Mouse (Mus musculus) urinary bladder, postnatal 4 days (tissue): ENCODE results near the gene Csrp1.

Source experiments
- DNase-seq, 2 experiments: peaks; one replicate each; pipeline ENCODE4 v3.0.0; 2021 to 2022; ENCODE audit warnings: low spot score in 2 of 2

Gene Csrp1

GRCm38 (mm10) chr1:135719983-135720382 is at the start of gene Csrp1:
TSS of gene Csrp1 (plus strand) at chr1:135720061.
- no peak for DNase-seq

- peak; percentile 83 to 85 for DNase-seq
These were observed 49.3 kb upstream of the Csrp1 start for GRCm38 (mm10) chr1:135670397-135671130.

GRCm38 (mm10) chr1:135671406-135671805 is 48.5 kb upstream of the Csrp1 start:
- no peak for DNase-seq

DNA sequence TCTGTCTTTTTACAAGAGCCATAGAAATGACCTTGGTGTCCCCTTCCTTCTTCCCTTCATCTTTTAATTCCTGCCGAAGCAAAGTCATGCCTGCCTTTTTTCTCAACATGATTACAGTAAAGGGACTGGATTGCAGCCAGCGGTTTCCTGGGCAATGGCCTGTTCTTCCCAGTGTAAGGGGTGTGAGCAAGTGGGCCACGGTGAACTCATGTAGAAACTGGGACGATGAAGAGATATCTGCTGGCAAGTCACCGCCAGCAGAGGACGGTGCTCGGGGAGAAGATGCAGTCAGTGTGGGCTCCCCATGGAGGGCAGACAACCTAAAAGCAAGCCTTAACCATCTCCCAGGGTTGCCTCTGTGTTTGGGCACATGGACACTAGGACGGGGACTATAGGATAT is 47.9 kb upstream of the Csrp1 start:
- DNase-seq, result no peak

DNA sequence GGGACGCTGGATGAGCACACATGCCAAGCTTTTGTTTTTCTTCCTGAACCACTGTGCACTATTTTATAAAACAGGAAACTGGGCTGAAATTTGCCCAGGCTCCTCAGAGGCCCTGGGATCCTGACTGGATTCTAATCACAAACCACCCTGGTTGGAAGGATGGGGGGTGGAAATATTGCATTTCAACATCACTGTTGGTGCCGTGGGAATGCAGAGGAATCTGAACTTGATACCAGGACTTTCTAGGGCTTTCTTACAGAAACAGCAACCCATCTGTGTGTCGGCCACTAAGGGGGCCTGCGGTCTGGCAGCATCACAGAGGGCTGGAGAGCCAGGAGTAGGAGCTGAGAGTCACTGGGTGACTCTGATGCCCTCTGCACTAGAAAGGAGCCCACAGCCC is 47.5 kb upstream of the Csrp1 start:
- no peak for DNase-seq

DNA sequence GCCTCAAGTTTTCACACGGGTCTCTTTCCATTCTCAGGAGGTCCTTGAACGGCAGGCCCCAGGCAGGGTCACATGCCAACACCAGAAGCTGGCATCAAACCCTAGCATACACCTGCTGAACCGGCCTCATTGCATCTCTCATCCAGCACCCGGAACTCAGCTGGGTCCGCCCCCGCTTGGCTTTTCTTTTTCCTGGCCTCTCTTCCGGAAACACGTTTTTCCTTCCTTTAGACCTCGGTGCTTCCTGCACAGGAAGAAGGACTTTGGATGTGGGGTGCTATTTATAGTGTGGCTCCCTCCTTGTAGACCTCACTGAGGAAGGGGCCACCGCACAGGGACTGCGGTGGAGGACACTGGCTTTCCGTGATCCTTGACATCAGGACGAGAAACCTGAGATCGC is 46.4 kb upstream of the Csrp1 start:
- no peak for DNase-seq

- DNase-seq, result no peak
These were observed 44.3 kb upstream of the Csrp1 start for GRCm38 (mm10) chr1:135675449-135676129.

DNA sequence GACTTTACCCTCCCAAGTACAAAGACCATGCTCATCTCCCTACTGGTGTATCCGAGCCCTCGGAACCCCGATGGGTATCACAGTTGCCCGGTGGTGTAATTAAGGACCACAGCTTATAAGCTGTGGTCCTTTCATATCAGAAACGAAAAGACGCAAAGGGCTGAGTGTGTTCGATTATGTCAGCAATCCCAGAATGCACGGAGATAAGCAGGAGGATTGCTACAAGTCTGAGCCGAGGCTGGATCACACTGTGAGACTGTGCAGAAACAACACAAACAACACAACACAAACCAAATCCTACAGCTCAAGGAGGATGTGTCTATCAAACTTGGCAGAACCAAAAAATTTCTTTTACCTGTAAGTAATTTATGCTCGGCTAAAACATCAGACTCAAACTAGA is 43.6 kb upstream of the Csrp1 start:
- DNase-seq, result no peak

- DNase-seq, result no peak
These were observed 42.8 kb upstream of the Csrp1 start for GRCm38 (mm10) chr1:135676938-135677682.

- no peak for DNase-seq
These were observed 41.7 kb upstream of the Csrp1 start for GRCm38 (mm10) chr1:135678145-135678544.

DNA sequence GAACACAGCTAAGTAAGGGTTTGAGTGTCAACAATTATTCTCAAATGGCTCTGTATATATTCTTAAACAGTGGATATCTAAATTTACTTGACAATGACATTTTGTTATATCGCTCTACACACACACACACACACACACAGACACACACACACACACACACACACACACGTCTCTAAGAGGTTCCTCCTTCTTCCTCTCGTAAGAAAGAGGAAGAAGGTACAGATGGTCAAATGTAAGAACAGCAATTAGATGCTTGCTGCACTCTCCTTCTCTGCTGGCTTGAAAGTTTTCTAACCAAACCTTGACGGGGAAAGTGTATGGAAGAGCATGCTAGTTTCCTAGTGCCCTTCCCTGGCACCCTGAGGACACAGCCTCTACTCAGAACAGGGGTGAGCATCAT is 39.1 kb upstream of the Csrp1 start:
- no peak for DNase-seq

- DNase-seq, result no peak
These were observed 38.7 kb upstream of the Csrp1 start for GRCm38 (mm10) chr1:135681122-135681521.

DNA sequence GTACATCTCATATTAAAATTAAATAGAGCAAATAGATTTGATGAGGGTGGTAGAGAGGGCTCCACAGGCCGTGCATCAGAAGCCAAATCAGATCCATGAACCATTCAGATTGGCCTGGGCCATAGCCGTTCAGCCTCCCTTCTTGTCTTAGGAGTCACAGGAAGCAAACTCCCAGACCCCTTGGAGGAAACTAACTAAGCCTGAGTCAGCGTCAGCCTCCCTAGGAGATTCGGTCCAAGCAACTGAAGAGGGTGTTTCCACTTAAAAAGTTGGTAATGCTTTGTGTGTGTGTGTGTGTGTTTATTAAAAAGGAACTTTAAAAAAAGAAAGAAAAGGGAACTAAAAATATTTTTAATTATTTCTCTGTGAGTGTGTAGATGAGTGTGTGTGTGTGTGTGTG is 35.0 kb upstream of the Csrp1 start:
- no peak for DNase-seq

DNA sequence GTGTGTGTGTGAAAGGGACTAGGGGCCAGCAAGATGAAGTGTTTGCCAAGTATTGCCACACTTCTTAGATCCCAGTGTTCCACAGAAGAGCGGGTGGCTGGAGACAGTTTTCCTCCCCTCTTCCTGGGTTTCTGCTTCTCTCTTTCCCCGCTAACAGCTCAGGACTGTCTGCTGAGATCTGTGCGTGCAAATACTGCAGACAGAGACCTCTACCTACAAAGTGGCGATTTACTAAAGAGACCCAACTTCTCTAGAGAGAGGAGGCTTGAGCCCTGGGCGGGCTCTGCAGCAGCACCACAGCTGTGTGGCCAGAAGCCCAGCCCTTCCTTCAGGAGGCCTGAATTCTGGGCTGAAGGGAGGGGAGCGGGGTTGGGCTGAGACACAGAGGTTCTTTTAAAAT is 34.5 kb upstream of the Csrp1 start:
- DNase-seq, result no peak

DNA sequence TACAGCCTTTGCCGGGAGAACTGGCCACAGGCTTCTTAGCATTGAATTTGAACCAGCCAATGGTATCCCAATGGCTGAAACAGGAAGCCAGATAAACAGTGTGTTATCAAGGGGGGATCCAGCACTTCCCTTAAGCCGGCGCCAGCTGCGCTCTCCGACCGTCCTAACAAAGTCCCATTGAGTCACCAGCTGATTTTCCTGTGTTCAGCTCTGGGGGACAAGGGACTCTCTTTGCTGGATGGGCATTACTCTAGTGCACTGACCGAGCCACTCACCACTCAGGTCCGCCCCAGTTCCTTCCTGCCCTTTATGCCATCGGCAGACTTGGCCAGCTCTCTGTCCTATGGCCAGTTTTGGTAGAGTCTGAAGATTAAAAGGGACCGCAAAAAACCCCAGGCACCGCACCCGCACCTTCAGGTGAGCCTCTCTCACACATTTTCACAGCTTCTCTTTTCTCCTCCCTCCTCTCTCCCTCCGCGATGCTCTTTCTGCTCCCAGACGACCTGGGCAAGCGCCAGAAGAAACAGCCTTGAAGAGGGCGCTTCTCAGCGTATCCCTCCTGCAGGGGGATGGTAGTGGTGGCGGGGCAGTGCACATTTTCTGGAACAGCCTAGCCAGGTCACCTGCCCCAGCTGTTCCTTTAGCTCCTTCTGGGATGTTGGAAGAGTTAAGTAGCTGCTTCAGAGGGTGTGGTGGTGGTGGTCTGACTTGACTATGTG is 32.9 kb upstream of the Csrp1 start:
- no peak for DNase-seq

DNA sequence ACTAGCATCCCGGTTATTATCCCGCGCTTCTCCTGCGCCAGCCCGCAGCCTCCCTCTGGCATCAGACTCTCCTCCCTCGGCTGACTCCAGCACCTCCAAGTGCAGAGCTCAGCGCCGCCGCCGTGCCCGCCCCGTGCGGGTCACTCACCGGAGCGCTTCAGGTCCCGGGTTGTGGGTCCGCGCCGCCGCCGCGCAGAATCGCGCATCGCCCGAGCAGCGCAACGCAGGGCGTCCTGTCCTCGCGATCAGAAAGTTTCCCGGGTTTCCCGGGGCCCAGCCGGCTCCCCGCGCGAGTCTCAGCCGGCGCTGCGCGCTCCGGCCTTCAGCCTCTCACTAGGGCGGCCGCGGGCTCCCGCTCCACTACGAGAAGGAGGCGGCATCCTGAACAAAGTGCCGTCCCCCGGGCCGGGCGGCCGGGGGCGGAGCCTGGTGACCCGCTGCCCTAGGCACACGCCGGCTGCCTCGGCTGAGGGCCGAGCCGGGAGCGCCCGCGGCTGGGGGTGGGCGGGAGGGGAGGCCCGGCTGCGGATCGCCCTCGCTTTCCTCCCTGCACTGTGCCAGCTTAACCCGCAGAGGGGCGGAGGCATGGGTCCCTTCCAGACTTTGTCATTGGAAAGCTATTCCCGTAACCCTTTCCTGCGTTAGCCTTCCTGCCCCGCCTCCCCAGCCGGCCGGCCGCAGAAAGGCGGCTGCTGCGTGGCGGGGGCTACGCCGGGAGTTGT is 31.9 kb upstream of the Csrp1 start:
- DNase-seq, result peak; percentile 78 to 84

DNA sequence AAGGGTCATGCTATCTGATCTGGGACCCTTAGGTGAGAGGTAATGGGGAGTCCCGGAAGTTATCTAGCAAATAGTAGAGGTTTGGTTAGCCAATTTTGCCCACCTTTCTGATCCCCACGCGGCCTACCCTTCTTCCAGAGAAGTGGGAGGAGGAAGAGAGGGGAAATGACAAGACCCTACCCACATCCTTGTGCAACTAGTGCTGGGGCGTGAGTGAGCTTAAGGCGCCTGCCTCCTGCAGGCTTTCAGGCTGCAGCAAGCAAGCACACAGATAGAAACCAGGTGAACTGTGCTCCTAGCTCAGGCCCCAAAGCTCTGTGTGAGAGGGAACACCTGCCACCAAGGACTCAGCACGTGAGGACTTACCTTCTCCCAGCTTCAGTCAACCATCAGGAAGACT is 31.2 kb upstream of the Csrp1 start:
- DNase-seq, result no peak

GRCm38 (mm10) chr1:135690784-135691416 is 29.0 kb upstream of the Csrp1 start:
- DNase-seq, result no peak

DNA sequence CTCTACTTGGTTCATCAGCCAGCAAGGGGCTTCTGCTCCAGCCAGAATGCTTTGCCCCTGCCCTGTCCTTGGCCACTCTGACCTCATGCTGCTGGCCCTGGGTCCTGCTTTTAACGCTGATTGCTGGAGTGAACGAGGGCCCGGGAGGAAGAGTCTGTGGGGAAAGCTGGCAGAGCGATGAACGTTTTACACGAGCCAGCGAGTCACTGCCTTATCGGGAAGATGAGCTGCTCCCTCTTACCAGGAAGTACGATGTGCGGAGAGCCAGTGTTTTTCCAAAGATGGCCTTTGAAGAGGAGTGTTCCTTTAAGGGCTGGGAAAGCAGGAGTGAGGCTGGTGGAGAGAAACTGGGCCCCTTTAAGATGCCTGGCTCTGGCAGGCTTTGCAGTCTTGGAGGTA is 28.4 kb upstream of the Csrp1 start:
- DNase-seq, result no peak

DNA sequence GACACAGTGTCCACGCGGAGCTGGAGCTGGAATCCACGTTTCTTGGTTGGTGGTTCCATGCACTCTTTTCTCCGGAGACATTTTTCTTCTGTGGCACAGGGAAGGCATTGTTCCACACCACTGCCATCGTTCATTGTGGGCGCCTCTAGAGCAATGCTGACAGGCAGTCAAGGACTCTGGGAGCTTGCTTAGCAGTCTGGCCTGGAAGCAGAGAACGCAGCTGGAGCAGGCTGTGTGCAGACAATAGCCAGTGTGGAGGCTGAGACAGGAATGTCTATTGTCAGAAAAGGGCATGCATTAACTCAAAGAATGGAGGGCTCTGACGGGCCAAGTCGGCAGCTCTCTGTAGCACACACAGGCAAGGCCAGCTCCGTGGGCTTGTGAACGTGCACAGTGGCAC is 25.7 kb upstream of the Csrp1 start:
- DNase-seq, result no peak

DNA sequence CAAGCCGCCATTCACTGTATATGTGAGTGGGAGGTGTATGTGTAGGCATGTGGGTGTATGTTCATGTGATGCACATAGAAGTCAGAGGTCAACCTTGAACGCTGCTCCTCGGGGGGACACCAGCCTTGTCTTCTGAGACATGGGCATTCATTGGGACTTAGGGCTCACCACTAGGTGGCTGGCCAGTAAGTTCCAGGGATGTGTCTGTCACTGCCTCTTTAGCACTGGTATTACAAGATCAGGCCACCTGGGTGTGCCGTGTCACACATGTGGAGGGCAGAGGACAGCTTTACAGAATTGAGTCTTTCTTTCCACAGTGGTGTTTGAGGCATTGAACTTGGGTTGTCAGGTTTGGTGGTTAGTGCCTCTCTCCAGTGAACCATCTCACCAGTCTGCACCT is 22.4 kb upstream of the Csrp1 start:
- DNase-seq, result no peak
